In genomic region chr5:124043999-124044398, GRCm38 (mm10) we compare ENCODE assay signal across 7 mouse cellular contexts. TPM values are rescaled to one million over a fixed set of nuclear protein-coding genes. Genes with fewer than 3 reads are reported as not detected.
DNase-seq lines count a peak whose midpoint lies in the region; ATAC-seq and TF ChIP-seq lines count a peak whose summit lies in the region.

No protein-coding gene starts in this region.

- H3K27ac ChIP-seq in lung, embryonic 16.5 days (ENCODE audit: low read length), result peak overlapping the region; percentile 15
- peak overlapping the region; percentile 87 for H3K27ac ChIP-seq in forebrain, embryonic 16.5 days (ENCODE audit: low read length)
- H3K27ac ChIP-seq in liver, embryonic 14.5 days, result no peak overlapping the region
- peak overlapping the region; percentile 88 for H3K27ac ChIP-seq in stomach, embryonic 16.5 days (ENCODE audit: low read length)

- WGBS in lung, embryonic 16.5 days, result 81% methylated on average over 5 of the region's 5 CpGs
- 47% methylated on average over 5 of the region's 5 CpGs for WGBS in forebrain, embryonic 16.5 days
- WGBS in liver, embryonic 14.5 days (ENCODE audit: insufficient replicate concordance), result 76% methylated on average over 5 of the region's 5 CpGs
- 90% methylated on average over 5 of the region's 5 CpGs for WGBS in stomach, embryonic 16.5 days

- no peaks in the 10 kb centered on the region for H3K9me3 ChIP-seq in lung, embryonic 16.5 days (ENCODE audit: control insufficient read depth, low read length)
- no peaks in the 10 kb centered on the region for H3K9me3 ChIP-seq in forebrain, embryonic 16.5 days (ENCODE audit: control insufficient read depth, low read length)
- H3K9me3 ChIP-seq in liver, embryonic 14.5 days (ENCODE audit: control insufficient read depth, low read length), result no peaks in the 10 kb centered on the region
- no peaks in the 10 kb centered on the region for H3K9me3 ChIP-seq in stomach, embryonic 16.5 days (replicated peaks; ENCODE audit: control insufficient read depth, low read length)

- no peaks in the 10 kb centered on the region for H3K27me3 ChIP-seq in lung, embryonic 16.5 days (ENCODE audit: control insufficient read depth, insufficient read depth, low read depth, low read length)
- H3K27me3 ChIP-seq in forebrain, embryonic 16.5 days (replicated peaks; ENCODE audit: control insufficient read depth, insufficient read depth, low read length), result no peaks in the 10 kb centered on the region
- no peaks in the 10 kb centered on the region for H3K27me3 ChIP-seq in liver, embryonic 14.5 days (ENCODE audit: control insufficient read depth, insufficient read depth, low read length)
- no peaks in the 10 kb centered on the region for H3K27me3 ChIP-seq in stomach, embryonic 16.5 days (ENCODE audit: control insufficient read depth, insufficient read depth, low read length)

- no peak overlapping the region for H3K4me3 ChIP-seq in lung, embryonic 16.5 days (ENCODE audit: low read length)
- no peak overlapping the region for H3K4me3 ChIP-seq in forebrain, embryonic 16.5 days (replicated peaks; ENCODE audit: low read length)
- H3K4me3 ChIP-seq in liver, embryonic 14.5 days (ENCODE audit: insufficient read depth in 1 of 2, low read depth in 2 of 2, low read length in 2 of 2), result no peak overlapping the region
- no peak overlapping the region for H3K4me3 ChIP-seq in stomach, embryonic 16.5 days (replicated peaks; ENCODE audit: low read length)

- no peak overlapping the region for H3K4me2 ChIP-seq in lung, embryonic 16.5 days (ENCODE audit: low read depth, low read length)
- no peak overlapping the region for H3K4me2 ChIP-seq in forebrain, embryonic 16.5 days (ENCODE audit: low read length)
- H3K4me2 ChIP-seq in liver, embryonic 14.5 days (ENCODE audit: low read depth), result no peak overlapping the region
- no peak overlapping the region for H3K4me2 ChIP-seq in stomach, embryonic 16.5 days (ENCODE audit: low read depth, low read length)

- peak; percentile 48 for TF ChIP-seq CTCF in liver, embryonic 14.5 days (IDR thresholded peaks at IDR 0.05; ENCODE audit: low read depth)

- no peak overlapping the region for H3K9ac ChIP-seq in lung, embryonic 16.5 days (ENCODE audit: low read length)
- H3K9ac ChIP-seq in forebrain, embryonic 16.5 days (replicated peaks; ENCODE audit: low read depth, low read length), result no peak overlapping the region
- no peak overlapping the region for H3K9ac ChIP-seq in liver, embryonic 14.5 days (replicated peaks)
- peak overlapping the region; percentile 58; the same call in 1 of the 2 replicates for H3K9ac ChIP-seq in stomach, embryonic 16.5 days (ENCODE audit: low read length)

- TF ChIP-seq EP300 in liver, embryonic 14.5 days (IDR thresholded peaks at IDR 0.05; ENCODE audit: low read depth), result no peak

- no peaks in the 10 kb centered on the region for H3K36me3 ChIP-seq in lung, embryonic 16.5 days (ENCODE audit: control insufficient read depth, insufficient read depth, low read length)
- H3K36me3 ChIP-seq in forebrain, embryonic 16.5 days (ENCODE audit: control insufficient read depth, insufficient read depth), result no peaks in the 10 kb centered on the region
- no peaks in the 10 kb centered on the region for H3K36me3 ChIP-seq in liver, embryonic 14.5 days (replicated peaks; ENCODE audit: control insufficient read depth, insufficient read depth, low read depth)
- no peaks in the 10 kb centered on the region for H3K36me3 ChIP-seq in stomach, embryonic 16.5 days (ENCODE audit: control insufficient read depth, insufficient read depth, low read length)

- no peak for ATAC-seq in lung, embryonic 16.5 days (ENCODE audit: low read depth)
- ATAC-seq in forebrain, embryonic 16.5 days, result no peak
- ATAC-seq in liver, embryonic 14.5 days (ENCODE audit: insufficient read depth), result no peak
- ATAC-seq in stomach, embryonic 16.5 days (ENCODE audit: insufficient read depth, low FRiP score), result no peak

- H3K4me1 ChIP-seq in lung, embryonic 16.5 days (replicated peaks; ENCODE audit: control insufficient read depth, insufficient read depth, low read length), result peaks cover 5% of the 10 kb centered on the region; the same call in 1 of the 2 replicates
- H3K4me1 ChIP-seq in forebrain, embryonic 16.5 days (replicated peaks; ENCODE audit: control insufficient read depth, insufficient read depth, low read length), result peaks cover 23% of the 10 kb centered on the region
- H3K4me1 ChIP-seq in liver, embryonic 14.5 days (replicated peaks; ENCODE audit: control insufficient read depth in 2 of 2, insufficient read depth in 2 of 2, low read length in 1 of 2), result peaks cover 16 to 29% of the 10 kb centered on the region in 2 experiments
- H3K4me1 ChIP-seq in stomach, embryonic 16.5 days (ENCODE audit: control insufficient read depth, insufficient read depth, low read length), result peaks cover 26% of the 10 kb centered on the region

- no peak for DNase-seq in lung, postnatal 10 days
- DNase-seq in liver, embryonic 14.5 days (ENCODE audit: low read depth in 3 of 3, low spot score in 3 of 3), result no peak
- no peak for DNase-seq in layer of hippocampus, adult 9-11 months
- no peak for DNase-seq in gastrocnemius, postnatal 4 days (ENCODE audit: low spot score in 2 of 2)

RNA-seq across cellular contexts. Expression of gene Vps37b, which starts 11.9 kb away (rescaled TPM):
- 39.2 and 41.6 TPM in 2 replicates for polyA plus RNA-seq in lung, embryonic 16.5 days (2015; fragmentation: Nextera tagmentation; extraction: Ambion mirVana)
- polyA plus RNA-seq in forebrain, embryonic 16.5 days (2015; fragmentation: Nextera tagmentation; extraction: Ambion mirVana), result 104 and 112 TPM in 2 replicates
- polyA plus RNA-seq in liver, embryonic 14.5 days (2012; rRNA removed), result 11.3 and 11.5 TPM in 2 replicates
- 8.8 and 12.6 TPM in 2 replicates for polyA plus RNA-seq in liver, embryonic 14.5 days (2014; fragmentation: Nextera tagmentation; extraction: Ambion mirVana)
- polyA plus RNA-seq in stomach, embryonic 16.5 days (2015; fragmentation: Nextera tagmentation; extraction: Ambion mirVana), result 39.6 and 44.4 TPM in 2 replicates
- total RNA-seq in gastrocnemius, postnatal 4 days (2021), result 10 to 100 TPM; 24.4 to 29.3 TPM

RNA-seq across cellular contexts. Expression of gene Abcb9, which starts 51.6 kb away (rescaled TPM):
- 2.7 and 3.8 TPM in 2 replicates for polyA plus RNA-seq in lung, embryonic 16.5 days (2015; fragmentation: Nextera tagmentation; extraction: Ambion mirVana)
- 11.3 and 13.4 TPM in 2 replicates for polyA plus RNA-seq in forebrain, embryonic 16.5 days (2015; fragmentation: Nextera tagmentation; extraction: Ambion mirVana)
- polyA plus RNA-seq in liver, embryonic 14.5 days (2012; rRNA removed), result 2.9 and 3.1 TPM in 2 replicates
- polyA plus RNA-seq in liver, embryonic 14.5 days (2014; fragmentation: Nextera tagmentation; extraction: Ambion mirVana), result 2.6 and 3.6 TPM in 2 replicates
- 3.2 and 3.7 TPM in 2 replicates for polyA plus RNA-seq in stomach, embryonic 16.5 days (2015; fragmentation: Nextera tagmentation; extraction: Ambion mirVana)
- 1 to 10 TPM; 5.2 to 6.1 TPM for total RNA-seq in gastrocnemius, postnatal 4 days (2021)
